Mouse (Mus musculus): Measurements from ENCODE around the gene Dtx4.

Gene Dtx4

DNA sequence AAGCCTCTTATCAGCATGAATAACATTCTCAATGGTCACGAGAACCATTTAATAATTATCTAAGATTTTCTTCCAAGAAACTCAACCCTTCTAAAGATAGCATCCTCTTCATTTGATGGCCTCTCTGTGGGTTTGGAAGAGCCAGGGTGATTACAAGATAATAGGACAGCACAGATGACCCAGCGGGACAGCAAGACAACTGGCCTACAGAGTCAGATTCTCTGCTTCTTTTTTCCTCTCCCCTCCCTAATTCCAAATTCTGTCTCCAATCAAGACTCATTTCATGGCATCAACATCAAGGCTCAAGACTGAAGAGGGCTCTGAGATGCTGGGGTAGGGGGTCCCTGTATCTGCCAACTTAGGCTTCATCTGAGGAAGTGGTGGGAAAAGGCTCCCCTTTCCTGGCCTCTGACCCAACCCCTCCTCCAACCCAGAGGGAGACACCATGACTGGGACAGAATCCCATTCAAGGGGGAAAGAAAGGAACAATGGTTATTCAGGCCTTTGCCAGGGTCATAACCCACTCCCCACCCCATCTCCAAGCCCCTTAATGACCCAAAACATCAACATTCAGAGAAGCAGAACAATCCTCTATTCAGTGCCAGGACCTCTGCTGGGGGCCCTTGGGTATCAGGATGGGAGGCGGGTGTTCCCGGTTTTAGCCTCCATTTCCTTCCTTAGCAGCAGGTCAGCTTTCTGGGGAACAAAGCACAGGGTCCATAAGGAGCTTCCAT is 7.6 kb downstream of the Dtx4 start:
- no peak for DNase-seq

DNA sequence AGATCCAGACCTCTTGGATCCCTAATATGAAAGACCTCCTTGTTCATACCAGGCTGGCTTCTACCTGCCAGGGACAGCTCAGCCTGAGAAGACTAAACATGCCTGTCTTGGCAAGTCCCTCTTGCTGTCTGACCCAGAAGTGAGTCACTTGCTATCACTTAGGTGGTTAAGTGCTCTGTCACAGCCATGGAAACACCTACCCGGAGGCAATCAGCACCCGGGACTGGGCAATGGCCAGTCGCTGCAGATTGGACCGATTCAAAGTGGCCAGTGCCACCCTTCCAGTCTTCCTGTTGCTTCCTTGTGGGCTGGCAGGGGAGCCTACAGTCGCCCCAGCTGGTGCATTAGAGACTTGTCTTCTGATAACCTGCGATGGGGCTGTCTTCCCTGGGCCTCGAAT is 9.6 kb downstream of the Dtx4 start:
- DNase-seq, result no peak

DNA sequence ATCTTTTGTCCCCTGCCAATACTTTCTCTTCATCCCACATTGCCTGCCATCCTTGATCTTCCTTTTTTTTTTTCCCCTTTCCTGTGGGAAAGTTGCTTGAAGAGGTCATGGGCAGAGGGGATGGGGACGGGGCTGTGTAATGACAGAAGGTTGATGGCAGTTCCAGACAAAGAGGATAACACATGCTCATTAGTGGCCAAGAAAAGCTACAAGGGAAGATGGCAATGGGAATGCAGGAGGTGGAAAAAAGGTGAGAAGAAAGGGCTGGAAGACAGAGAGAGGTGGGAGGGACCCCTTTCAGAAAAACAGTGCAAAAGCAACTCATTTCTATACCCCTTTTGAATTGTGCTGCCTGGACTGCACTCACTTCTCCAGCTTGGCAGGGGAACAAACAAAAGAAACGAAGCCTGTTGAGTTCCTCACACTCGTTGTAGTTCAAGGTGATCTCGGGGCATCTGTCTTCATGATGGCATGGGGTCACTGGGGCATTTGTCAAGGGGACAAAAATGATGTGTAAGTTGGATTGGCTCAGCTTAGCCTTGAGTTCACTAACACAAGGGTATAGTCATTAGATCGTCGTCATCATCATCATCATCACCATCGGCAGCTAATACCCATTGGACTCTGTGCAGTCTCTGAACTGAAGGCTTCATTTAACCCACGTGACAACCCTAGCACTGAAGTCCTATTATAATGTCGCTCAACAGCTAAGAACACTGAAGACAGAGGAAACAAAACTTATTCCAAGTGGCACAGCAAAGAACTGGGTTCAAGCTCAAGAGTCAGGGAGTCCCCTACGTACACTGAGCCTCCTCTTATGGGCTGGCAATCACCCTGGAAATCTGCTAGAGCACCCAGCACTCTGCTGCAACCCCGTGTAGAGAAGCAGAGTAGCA is 11.3 kb downstream of the Dtx4 start:
- no peak for DNase-seq

DNA sequence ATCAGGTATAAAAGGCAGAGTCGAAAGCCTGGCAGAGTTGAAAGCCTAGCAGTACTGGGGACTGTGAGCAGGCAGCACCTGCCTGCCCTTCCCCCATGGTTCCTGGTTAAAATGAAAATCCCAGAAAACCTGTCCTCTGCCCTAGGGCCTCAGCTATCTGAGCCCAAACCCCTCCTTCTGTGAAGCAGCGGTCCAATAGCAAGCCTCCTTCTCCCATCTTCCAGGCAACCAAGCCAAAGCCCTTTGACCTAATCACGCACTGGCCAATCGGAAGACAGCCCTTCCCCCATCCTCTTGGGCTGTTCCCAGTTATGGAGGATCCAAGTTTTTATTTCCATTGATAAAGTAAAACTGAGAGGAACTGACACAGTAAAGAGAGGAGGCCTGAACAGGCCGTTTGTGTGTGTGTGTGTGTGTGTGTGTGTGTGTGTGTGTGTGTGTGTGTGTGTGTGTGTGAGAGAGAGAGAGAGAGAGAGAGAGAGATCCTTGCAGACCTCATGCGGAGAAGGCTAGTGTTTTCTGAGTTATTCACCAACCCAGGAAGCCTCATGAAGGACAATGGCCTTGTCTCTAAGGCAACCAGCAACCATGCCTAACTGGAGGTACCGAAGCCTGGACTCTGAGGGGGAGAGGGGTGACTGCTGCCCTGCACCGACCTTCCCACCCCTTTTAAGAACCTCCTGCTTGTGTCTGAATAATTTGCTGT is 12.1 kb downstream of the Dtx4 start:
- DNase-seq, result peak; percentile 24

- peak; percentile 31 for DNase-seq
Observed at GRCm38 (mm10) chr19:12488205-12488966, 12.9 kb downstream of the Dtx4 start.

DNA sequence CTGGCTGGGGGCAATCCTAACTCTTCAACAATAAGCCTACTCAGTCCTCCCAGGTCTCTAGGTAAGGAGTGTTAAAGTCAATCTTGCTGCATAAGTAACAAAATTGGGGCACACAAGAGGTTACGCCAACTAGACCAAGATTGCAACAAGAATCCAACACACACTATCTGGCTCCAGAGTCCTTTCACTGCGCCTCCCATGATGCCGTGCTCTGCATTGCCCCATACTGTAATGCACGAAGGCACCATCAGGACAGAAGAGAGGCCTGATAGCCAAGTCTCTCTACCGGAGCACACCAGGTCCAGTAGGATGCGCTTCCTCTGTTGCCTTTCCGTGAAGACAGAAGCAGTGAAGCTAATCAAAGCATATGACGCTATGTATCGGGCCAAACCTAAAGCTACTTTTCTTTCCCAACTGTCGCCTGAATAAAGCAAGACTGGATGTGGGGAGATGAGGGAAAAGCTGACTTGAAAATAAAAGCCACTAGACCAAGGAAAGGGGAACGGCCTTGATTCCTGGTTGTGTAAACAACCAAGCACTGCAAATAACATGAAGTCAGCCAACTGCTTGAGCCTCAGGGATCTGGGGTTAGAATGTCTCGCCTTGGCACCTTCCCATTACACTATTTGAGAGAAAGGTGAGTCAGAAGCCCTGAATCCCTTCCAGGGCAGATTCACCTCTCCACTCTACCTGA is 13.6 kb downstream of the Dtx4 start:
- DNase-seq, result no peak

- no peak for DNase-seq
Observed at GRCm38 (mm10) chr19:12486875-12487274, 14.4 kb downstream of the Dtx4 start.

DNA sequence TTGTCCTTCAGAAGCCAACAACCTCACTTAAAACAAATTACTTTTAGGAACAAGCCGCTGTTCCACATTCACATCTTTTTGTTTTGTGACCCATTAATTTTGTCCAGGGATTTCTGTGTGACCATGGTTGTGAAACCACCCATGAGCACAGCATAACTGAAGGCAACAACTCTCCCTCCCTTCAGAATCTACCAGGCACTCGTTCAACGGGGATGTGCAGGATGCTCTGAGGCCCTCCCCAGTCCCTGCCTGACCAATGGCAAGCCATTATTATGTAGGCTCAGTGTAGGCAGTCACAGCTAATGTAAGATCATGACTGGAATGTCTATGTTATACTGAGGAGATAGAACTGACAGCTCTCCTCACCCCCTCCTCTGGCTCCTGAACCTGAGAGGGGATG is 15.6 kb downstream of the Dtx4 start:
- DNase-seq, result no peak

- DNase-seq, result no peak
Observed at GRCm38 (mm10) chr19:12485223-12485622, 16.0 kb downstream of the Dtx4 start.

DNA sequence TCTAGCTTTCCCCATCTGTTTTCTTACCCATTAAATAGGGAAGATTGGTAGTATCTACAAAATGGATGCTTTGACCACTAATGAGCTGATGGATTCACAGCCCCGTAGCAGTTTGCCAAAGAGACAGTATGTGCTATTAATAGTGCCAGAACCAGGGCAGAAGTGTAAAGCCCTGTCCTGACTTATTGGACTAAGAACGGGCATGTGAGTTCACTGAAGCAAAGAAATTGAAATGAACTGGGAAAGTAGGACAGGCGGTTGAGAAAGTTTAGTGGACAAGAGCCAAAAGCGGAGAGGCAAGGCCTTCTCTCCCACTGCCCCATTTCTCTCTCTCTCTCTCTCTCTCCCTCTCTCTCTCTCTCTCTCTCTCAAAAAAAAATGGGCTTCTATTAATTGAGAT is 17.0 kb downstream of the Dtx4 start:
- DNase-seq, result no peak

- no peak for DNase-seq
Observed at GRCm38 (mm10) chr19:12483782-12484181, 17.5 kb downstream of the Dtx4 start.

- no peak for DNase-seq
Observed at GRCm38 (mm10) chr19:12478369-12478768, 22.9 kb downstream of the Dtx4 start.

- no peak for DNase-seq
Observed at GRCm38 (mm10) chr19:12476721-12477270, 24.5 kb downstream of the Dtx4 start.

- DNase-seq, result peak; percentile 78
Observed at GRCm38 (mm10) chr19:12475380-12476250, 25.6 kb downstream of the Dtx4 start.

DNA sequence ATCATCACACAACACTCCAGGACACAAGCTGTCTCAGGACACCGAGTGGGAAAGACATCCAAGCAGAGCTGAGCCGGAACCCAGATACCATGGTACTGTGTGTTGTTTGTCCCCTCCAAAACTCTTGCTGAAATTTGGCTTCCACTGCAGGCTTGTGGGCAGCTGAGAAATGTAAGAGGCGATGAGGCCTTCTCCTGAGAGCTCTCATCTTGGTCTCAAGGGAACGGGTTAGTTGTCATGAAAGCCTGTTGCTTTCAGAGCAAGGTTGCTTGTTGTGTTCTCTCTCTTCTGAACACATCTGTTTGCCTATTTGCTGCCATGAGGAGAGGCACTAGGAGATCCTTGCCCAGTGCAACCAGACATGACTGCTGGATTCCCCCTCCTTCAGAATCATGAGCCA is 27.3 kb downstream of the Dtx4 start:
- DNase-seq, result no peak

DNA sequence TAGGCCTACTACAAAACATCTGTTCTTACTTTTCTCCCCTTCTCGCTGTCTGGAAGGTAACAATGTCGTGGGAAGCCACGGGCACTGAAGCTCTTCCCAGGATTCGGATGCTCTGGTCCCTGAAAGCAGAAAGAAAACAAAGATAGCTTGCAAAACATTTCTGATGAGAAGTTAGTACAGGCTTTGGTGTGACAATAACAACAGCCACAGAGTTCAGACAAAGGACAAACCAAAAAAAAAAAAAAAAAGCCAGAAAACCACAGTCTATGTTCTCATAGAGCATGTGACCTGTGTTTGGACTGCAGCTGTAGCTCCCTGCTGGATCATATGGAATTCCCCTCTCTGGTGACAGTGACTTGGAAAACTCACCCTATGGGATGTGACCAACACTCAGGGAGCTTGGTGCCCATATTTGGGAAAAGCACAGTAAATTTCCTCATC is 28.0 kb downstream of the Dtx4 start:
- no peak for DNase-seq

- DNase-seq, result no peak
Observed at GRCm38 (mm10) chr19:12472381-12472976, 28.8 kb downstream of the Dtx4 start.

DNA sequence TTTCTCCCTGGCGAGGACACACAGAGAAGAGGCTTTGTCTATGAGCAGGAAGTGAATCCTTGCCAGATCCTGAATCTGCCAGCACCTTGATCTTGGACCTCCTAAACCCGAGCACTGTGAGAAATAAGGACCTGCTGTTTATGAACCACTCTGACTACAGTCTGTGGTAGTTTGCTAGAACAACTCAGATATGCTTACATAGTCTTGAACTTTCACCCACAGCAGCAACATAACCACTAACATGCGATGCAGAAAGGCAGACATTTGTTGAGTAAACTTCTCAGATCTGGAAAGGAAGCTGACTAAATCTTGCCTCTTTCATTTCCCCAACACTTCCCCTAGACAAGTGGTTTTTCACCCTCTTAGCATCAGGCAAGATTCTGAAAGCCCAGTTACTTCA is 29.4 kb downstream of the Dtx4 start:
- DNase-seq, result no peak

GRCm38 (mm10) chr19:12467436-12467835 is 33.8 kb downstream of the Dtx4 start:
- no peak for DNase-seq

GRCm38 (mm10) chr19:12466204-12466603 is 35.0 kb downstream of the Dtx4 start:
- DNase-seq, result peak; percentile 70

All from cerebellum, adult 9-10 months (tissue).